Mouse (Mus musculus): ENCODE data around the gene Mogat2.

The Mogat2 gene

GRCm38 (mm10) chr7:99235657-99236056 is 2.8 kb downstream of the Mogat2 start:
- DNase-seq (ENCODE audit: low spot score): no peak

- no peak for DNase-seq (ENCODE audit: low spot score)
Measured at GRCm38 (mm10) chr7:99234916-99235315, 3.5 kb downstream of the Mogat2 start.

GRCm38 (mm10) chr7:99232571-99232970 is 5.8 kb downstream of the Mogat2 start:
- no peak for DNase-seq (ENCODE audit: low spot score)

- DNase-seq (ENCODE audit: low spot score): no peak
Measured at GRCm38 (mm10) chr7:99230061-99230747, 8.2 kb downstream of the Mogat2 start.

GRCm38 (mm10) chr7:99229411-99229810 is 9.0 kb downstream of the Mogat2 start:
- peak; percentile 40 for DNase-seq (ENCODE audit: low spot score)

- no peak for DNase-seq (ENCODE audit: low spot score)
Measured at GRCm38 (mm10) chr7:99228825-99229224, 9.6 kb downstream of the Mogat2 start.

GRCm38 (mm10) chr7:99227267-99227666 is 11.2 kb downstream of the Mogat2 start:
- no peak for DNase-seq (ENCODE audit: low spot score)

GRCm38 (mm10) chr7:99226662-99227061 is 11.8 kb downstream of the Mogat2 start:
- no peak for DNase-seq (ENCODE audit: low spot score)

GRCm38 (mm10) chr7:99225421-99225820 is 13.0 kb downstream of the Mogat2 start:
- no peak for DNase-seq (ENCODE audit: low spot score)

- DNase-seq (ENCODE audit: low spot score): no peak
Measured at GRCm38 (mm10) chr7:99224648-99225190, 13.7 kb downstream of the Mogat2 start.

GRCm38 (mm10) chr7:99224225-99224624 is 14.2 kb downstream of the Mogat2 start:
- DNase-seq (ENCODE audit: low spot score): no peak

GRCm38 (mm10) chr7:99217338-99218074 is 20.9 kb downstream of the Mogat2 start:
- no peak for DNase-seq (ENCODE audit: low spot score)

- DNase-seq (ENCODE audit: low spot score): peak; percentile 35
Measured at GRCm38 (mm10) chr7:99215347-99215855, 23.0 kb downstream of the Mogat2 start.

- no peak for DNase-seq (ENCODE audit: low spot score)
Measured at GRCm38 (mm10) chr7:99214621-99215185, 23.7 kb downstream of the Mogat2 start.

- DNase-seq (ENCODE audit: low spot score): no peak
Measured at GRCm38 (mm10) chr7:99213686-99214085, 24.7 kb downstream of the Mogat2 start.

GRCm38 (mm10) chr7:99213056-99213455 is 25.4 kb downstream of the Mogat2 start:
- DNase-seq (ENCODE audit: low spot score): no peak

GRCm38 (mm10) chr7:99208704-99209103 is 29.7 kb downstream of the Mogat2 start:
- no peak for DNase-seq (ENCODE audit: low spot score)

- no peak for DNase-seq (ENCODE audit: low spot score)
Measured at GRCm38 (mm10) chr7:99206364-99206763, 32.1 kb downstream of the Mogat2 start.

GRCm38 (mm10) chr7:99202163-99202562 is 36.3 kb downstream of the Mogat2 start:
- DNase-seq (ENCODE audit: low spot score): no peak

GRCm38 (mm10) chr7:99200290-99200689 is 38.1 kb downstream of the Mogat2 start:
- no peak for DNase-seq (ENCODE audit: low spot score)

- DNase-seq (ENCODE audit: low spot score): no peak
Measured at GRCm38 (mm10) chr7:99199451-99200175, 38.8 kb downstream of the Mogat2 start.

- no peak for DNase-seq (ENCODE audit: low spot score)
Measured at GRCm38 (mm10) chr7:99198811-99199210, 39.6 kb downstream of the Mogat2 start.

Data from urinary bladder, postnatal 25 days (tissue).